Mouse (Mus musculus) heart, adult 2 months (tissue): ENCODE measurements around the gene Cenpo. TPM values are rescaled to one million over a fixed set of nuclear protein-coding genes. Genes with fewer than 3 reads are reported as not detected.

Experiments used
- DNase-seq, 2 experiments: peaks; one replicate each; pipeline ENCODE4 v3.0.0; 2021
- H3K27ac ChIP-seq: fragments of 200-600 bp; 2 replicates; pipeline ENCODE4 v1.8.1; 2022
- H3K27me3 ChIP-seq: fragments of 200-500 bp; 2 replicates; pipeline ENCODE4 v1.6.1; 2012; ENCODE audit warnings: mild to moderate bottlenecking, low read length, inconsistent platforms, mixed read lengths; ENCODE audit not compliant: control insufficient read depth, insufficient read depth
- H3K36me3 ChIP-seq: fragments of 200-500 bp; 2 replicates; pipeline ENCODE4 v1.6.1; 2012; ENCODE audit warnings: low read length, inconsistent platforms; ENCODE audit not compliant: control insufficient read depth, insufficient read depth
- H3K4me1 ChIP-seq: fragments of 200-500 bp; 2 replicates; pipeline ENCODE4 v1.6.1; 2011; ENCODE audit warnings: low read length; ENCODE audit not compliant: control insufficient read depth, insufficient read depth
- H3K4me3 ChIP-seq: fragments of 200-600 bp; 2 replicates; pipeline ENCODE4 v1.8.1; 2022
- H3K79me2 ChIP-seq: fragments of 200-500 bp; replicated peaks from 2 replicates; pipeline ENCODE4 v1.6.1; 2012; ENCODE audit warnings: mild to moderate bottlenecking, inconsistent platforms, low read length, moderate library complexity, mixed read lengths; ENCODE audit not compliant: control insufficient read depth, insufficient read depth
- H3K9ac ChIP-seq: fragments of 200-500 bp; 2 replicates; pipeline ENCODE4 v1.6.1; 2012; ENCODE audit warnings: low read depth, mild to moderate bottlenecking, control low read depth, inconsistent platforms, low read length, mixed read lengths
- CTCF ChIP-seq: fragments of 200-600 bp; IDR thresholded peaks from 2 replicates; pipeline ENCODE4 v1.8.1; 2022; ENCODE audit warnings: antibody characterized with exemption, mild to moderate bottlenecking, moderate library complexity
- EP300 ChIP-seq: fragments of 200-500 bp; IDR thresholded peaks from 2 replicates; pipeline ENCODE4 v1.6.1; 2011; ENCODE audit warnings: low read depth, low read length, control low read depth; ENCODE audit not compliant: insufficient read depth
- POLR2A ChIP-seq: fragments of 200-500 bp; IDR thresholded peaks from 2 replicates; pipeline ENCODE4 v1.6.1; 2011; ENCODE audit warnings: mild to moderate bottlenecking, low read depth, low read length, control low read depth; ENCODE audit not compliant: insufficient read depth
- WGBS: fragments of 180-500 bp; shearing (Covaris S2); methylation state at CpG from one replicate; pipeline ENCODE4 v1.1.7; 2018; 5-methylcytosine and 5-hydroxymethylcytosine counted together
- intact Hi-C: fragments of 180-260 bp; cut with DNase I; formaldehyde crosslinking; loops from one replicate; pipeline ENCODE4 v1.15.1; 2025
- long read RNA-seq: library from polyadenylated mRNA; stranded (forward); transcript quantifications from one replicate; pipeline ENCODE4 v2.0.0, GENCODE M21; 2021
- polyA plus RNA-seq: library from polyadenylated mRNA; depleted of rRNA; stranded (reverse); fragments of >200 nt; gene quantifications from 2 replicates; pipeline ENCODE4 v1.2.3, GENCODE M21; 2012; rRNA removed
- total RNA-seq, 2 experiments: library from RNA; stranded (reverse); gene quantifications; 2 replicates each; pipeline ENCODE4 v1.2.3; 2021

Cenpo gene
- total RNA-seq (1 to 10 TPM; 1.9 to 2.0 TPM), polyA plus RNA-seq (3.5 and 4.7 TPM in 2 replicates)
- long read RNA-seq, full-length matches to known transcripts = 3 of 5 reads
- long read RNA-seq, partial matches to known transcripts = 0 of 5 reads
- long read RNA-seq, other reads (novel, unspliced or antisense) = 2 of 5 reads

DNA sequence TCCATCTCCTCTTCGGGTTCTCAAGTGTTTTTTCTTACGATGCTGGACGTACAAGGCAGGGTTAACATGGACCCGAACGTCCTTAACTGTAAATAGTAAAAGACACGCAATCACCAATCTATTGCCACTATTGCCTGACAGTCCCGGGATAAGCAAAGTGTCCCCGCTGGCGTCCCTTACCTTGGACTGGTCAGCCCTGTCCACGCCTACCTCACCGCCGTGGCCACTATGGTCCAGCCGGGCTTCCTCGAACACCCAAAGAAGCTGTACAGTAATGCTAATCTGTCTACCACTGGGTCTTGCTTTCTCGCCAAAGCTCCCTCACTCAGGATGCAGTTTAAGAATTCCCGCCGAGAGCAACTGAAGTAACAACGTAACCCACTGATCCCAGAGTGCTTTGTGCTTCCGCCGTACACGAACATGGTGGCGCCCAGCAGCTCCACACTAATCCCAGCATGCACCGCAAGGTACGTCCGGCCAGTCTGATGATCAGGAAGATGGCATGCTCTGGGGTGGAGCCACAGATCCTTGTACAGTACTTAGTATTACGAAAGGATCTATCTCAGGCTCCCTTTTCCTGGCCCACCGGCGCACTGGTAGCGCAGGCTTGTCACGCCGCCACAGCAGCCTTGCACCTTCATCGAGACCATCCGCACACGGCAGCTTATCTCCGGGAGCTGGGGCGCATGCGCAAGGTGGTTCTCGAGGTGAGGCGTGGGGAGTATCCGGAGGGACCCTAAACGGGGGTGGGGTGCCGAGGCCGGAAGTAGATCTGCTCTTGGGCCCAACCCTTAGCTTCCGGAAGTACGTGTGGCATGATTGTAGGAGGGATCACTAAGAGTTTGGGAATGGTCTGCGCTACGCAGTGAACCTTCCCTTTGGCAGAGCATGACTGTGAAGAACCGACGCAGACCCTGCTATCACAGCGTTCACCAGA is at the start of gene Cenpo, which contains the start of gene Ptrhd1:
TSS of gene Cenpo (minus strand) at position 723 of the 937 bp plus-strand sequence.
TSS of gene Ptrhd1 (plus strand) at position 456 of the 937 bp plus-strand sequence.
- intact Hi-C loops = loop anchor here (5.0 kb wide), 1 partner anchor 243 kb away; the partner anchor contains the start of gene Ncoa1
- H3K9ac ChIP-seq = peak within 1 kb of the TSS; percentile 90
- H3K4me1 ChIP-seq = no peaks in the 10 kb centered on the region; the same call in 1 of the 2 replicates
- DNase-seq = peak; percentile 96 to 97
- H3K4me3 ChIP-seq = peak within 1 kb of the TSS; percentile 85
- H3K27ac ChIP-seq = peak within 1 kb of the TSS; percentile 97
- no peaks in the 10 kb centered on the region for H3K79me2 ChIP-seq
- H3K36me3 ChIP-seq = no peaks in the 10 kb centered on the region
- TF ChIP-seq EP300 (peak; percentile 76; the same call in 1 of the 2 replicates), POLR2A (peak; percentile 93), CTCF (peak; percentile 10; the same call in 1 of the 2 replicates)
- H3K27me3 ChIP-seq = no peaks in the 10 kb centered on the region
- under 1% methylated on average over 50 of the region's 50 CpGs for WGBS

DNA sequence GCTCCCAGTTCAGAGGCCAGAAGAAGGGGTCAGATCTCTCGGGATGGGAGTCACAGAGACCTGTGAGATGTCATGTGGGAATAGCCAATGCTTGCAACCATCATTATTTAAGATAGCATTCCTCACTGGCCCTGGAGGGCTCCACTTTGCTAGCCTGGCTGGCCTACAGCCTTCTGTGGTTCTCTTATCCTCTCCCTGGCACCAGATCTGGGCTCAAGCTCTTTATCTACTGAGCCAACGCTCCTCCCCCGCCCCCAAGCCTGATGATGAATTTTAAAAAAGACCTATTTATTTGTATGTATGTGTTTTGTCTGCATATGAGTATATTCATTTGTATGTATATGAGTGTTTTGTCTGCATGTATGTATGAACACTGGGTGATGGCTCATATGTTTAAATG is 45.8 kb upstream of the Cenpo start:
- Histone ChIP-seq H3K27me3 (no peaks in the 10 kb centered on the region), H3K36me3 (no peaks in the 10 kb centered on the region), H3K4me3 (no peak overlapping the region), H3K27ac (no peak overlapping the region), H3K79me2 (no peaks in the 10 kb centered on the region), H3K9ac (no peak overlapping the region), H3K4me1 (no peaks in the 10 kb centered on the region)
- no peak for TF ChIP-seq CTCF
- no peak for TF ChIP-seq POLR2A
- no peak for TF ChIP-seq EP300
- no peak for DNase-seq
- intact Hi-C loops = loop anchor here (5.0 to 10.0 kb wide), 2 partner anchors 197 to 265 kb away; partner anchors contain the start of gene Ncoa1
- WGBS = 85% methylated on average over 3 of the region's 3 CpGs

GRCm38 (mm10) chr12:4278978-4279755 is 45.1 kb upstream of the Cenpo start:
- 93% methylated on average over 3 of the region's 3 CpGs for WGBS
- no peaks in the 10 kb centered on the region; the same call in 1 of the 2 replicates for H3K36me3 ChIP-seq
- TF ChIP-seq EP300 (no peak), CTCF (no peak), POLR2A (no peak)
- H3K9ac ChIP-seq = no peak overlapping the region
- H3K27ac ChIP-seq = no peak overlapping the region
- DNase-seq = no peak
- no peaks in the 10 kb centered on the region for H3K27me3 ChIP-seq
- H3K79me2 ChIP-seq = no peaks in the 10 kb centered on the region
- no peak overlapping the region for H3K4me3 ChIP-seq
- no peaks in the 10 kb centered on the region for H3K4me1 ChIP-seq
- intact Hi-C loops = loop anchor here (5.0 to 10.0 kb wide), 2 partner anchors 198 to 266 kb away; partner anchors contain the start of gene Ncoa1

GRCm38 (mm10) chr12:4271078-4271477 is 37.0 kb upstream of the Cenpo start:
- H3K79me2 ChIP-seq = no peaks in the 10 kb centered on the region
- no peaks in the 10 kb centered on the region for H3K27me3 ChIP-seq
- intact Hi-C loops = loop anchor here (10.0 kb wide), 1 partner anchor 274 kb away; no protein-coding TSS in a partner anchor
- no peak overlapping the region for H3K27ac ChIP-seq
- H3K4me3 ChIP-seq = no peak overlapping the region
- TF ChIP-seq CTCF (no peak), EP300 (no peak), POLR2A (no peak)
- DNase-seq = no peak
- H3K9ac ChIP-seq = no peak overlapping the region
- WGBS = 87% methylated on average over 6 of the region's 6 CpGs
- no peaks in the 10 kb centered on the region; the same call in 1 of the 2 replicates for H3K36me3 ChIP-seq
- no peaks in the 10 kb centered on the region for H3K4me1 ChIP-seq

GRCm38 (mm10) chr12:4267765-4268164 is 33.7 kb upstream of the Cenpo start:
- Histone ChIP-seq H3K36me3 (no peaks in the 10 kb centered on the region; the same call in 1 of the 2 replicates), H3K4me1 (no peaks in the 10 kb centered on the region), H3K27me3 (no peaks in the 10 kb centered on the region), H3K27ac (no peak overlapping the region), H3K9ac (no peak overlapping the region), H3K79me2 (no peaks in the 10 kb centered on the region), H3K4me3 (no peak overlapping the region)
- TF ChIP-seq POLR2A = no peak
- intact Hi-C loops = no loop called here
- WGBS = 93% methylated on average over 4 of the region's 4 CpGs
- no peak for DNase-seq
